Mouse (Mus musculus) embryonic fibroblast, embryonic 13.5 days (primary cell): ENCODE measurements at regions not wholly inside any gene's neighbourhood (a gene's known extent, or its start where the extent isn't known, plus 50 kb on each side); places are given as distances from the start of the nearest gene placed in this dataset.

Experiments used
- H3K27ac ChIP-seq: 2 replicates; pipeline ENCODE4 v1.5.1; 2012; ENCODE audit warnings: low read length, control low read depth, inconsistent platforms; ENCODE audit not compliant: insufficient read depth
- H3K4me1 ChIP-seq: 2 replicates; pipeline ENCODE4 v1.6.1; 2011; ENCODE audit warnings: low read length; ENCODE audit not compliant: control insufficient read depth, insufficient read depth
- H3K4me3 ChIP-seq: 2 replicates; pipeline ENCODE4 v1.5.1; 2011; ENCODE audit warnings: mild to moderate bottlenecking, control low read depth, low read length; ENCODE audit not compliant: insufficient read depth
- CTCF ChIP-seq: IDR thresholded peaks from 2 replicates; pipeline ENCODE4 v1.5.1; 2011; ENCODE audit warnings: mild to moderate bottlenecking, control low read depth, low read length, moderate library complexity, borderline replicate concordance; ENCODE audit not compliant: insufficient read depth
- POLR2A ChIP-seq: IDR thresholded peaks from 2 replicates; pipeline ENCODE4 v1.6.1; 2011; ENCODE audit warnings: low read depth, mild to moderate bottlenecking, control low read depth, low read length, moderate library complexity

GRCm38 (mm10) chr7:36076021-36076441 is 273.2 kb upstream of the Zfp507 start:
- no peak overlapping the region for H3K27ac ChIP-seq

DNA sequence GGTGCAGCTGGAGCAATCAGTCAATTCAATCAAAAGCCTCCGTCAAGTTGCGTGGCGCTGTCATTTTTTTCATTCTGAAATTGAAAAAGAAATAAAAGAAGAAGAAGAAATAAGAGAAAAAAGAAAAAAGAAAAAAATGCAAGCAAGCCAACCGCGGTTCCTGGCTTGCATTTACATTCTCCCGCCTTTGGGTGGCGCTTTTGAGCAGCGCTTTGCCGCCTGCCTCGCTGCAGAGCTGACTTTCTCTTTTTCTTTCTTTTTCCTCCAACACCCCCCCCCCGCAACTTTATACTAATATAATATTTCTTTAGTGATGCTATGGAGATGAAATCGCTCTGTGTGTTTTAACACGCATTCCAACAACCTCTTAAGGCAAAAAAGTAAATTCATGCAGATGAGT is 269.0 kb upstream of the Zfp507 start:
- TF ChIP-seq CTCF (peak; percentile 55; the same call in 1 of the 2 replicates), POLR2A (no peak)
- Histone ChIP-seq H3K4me3 (no peak overlapping the region), H3K4me1 (no peaks in the 10 kb centered on the region), H3K27ac (no peak overlapping the region)

More at GRCm38 (mm10) chr7:36076021-36076441, 273.2 kb upstream of the Zfp507 start:
- H3K4me1 ChIP-seq = no peaks in the 10 kb centered on the region
- H3K4me3 ChIP-seq = no peak overlapping the region
- TF ChIP-seq CTCF (no peak), POLR2A (no peak)

DNA sequence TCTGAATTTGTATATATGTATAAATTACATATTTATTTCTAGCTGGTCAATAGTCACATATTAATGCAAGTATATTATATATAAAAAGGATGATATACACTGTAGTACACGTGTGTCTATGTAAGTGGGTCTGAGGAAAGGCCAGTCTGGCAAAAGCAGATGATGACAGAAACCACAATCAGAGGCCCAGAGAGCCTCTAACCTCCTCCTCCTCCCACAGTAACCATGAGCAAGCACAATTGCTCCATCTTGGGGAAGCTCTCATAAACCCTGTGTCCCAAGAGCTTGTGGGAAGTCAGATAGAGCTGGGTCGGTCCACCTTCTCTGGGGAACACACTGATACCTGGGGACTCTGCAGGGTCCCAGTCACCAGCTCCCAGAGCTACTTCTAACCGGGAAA is 263.9 kb upstream of the Zfp507 start:
- no peak for TF ChIP-seq CTCF
- no peak for TF ChIP-seq POLR2A
- Histone ChIP-seq H3K4me1 (no peaks in the 10 kb centered on the region), H3K27ac (no peak overlapping the region), H3K4me3 (no peak overlapping the region)

GRCm38 (mm10) chr7:36061679-36062078 is 258.9 kb upstream of the Zfp507 start:
- H3K27ac ChIP-seq = no peak overlapping the region
- no peak overlapping the region for H3K4me3 ChIP-seq
- TF ChIP-seq POLR2A (no peak), CTCF (no peak)
- no peaks in the 10 kb centered on the region for H3K4me1 ChIP-seq

DNA sequence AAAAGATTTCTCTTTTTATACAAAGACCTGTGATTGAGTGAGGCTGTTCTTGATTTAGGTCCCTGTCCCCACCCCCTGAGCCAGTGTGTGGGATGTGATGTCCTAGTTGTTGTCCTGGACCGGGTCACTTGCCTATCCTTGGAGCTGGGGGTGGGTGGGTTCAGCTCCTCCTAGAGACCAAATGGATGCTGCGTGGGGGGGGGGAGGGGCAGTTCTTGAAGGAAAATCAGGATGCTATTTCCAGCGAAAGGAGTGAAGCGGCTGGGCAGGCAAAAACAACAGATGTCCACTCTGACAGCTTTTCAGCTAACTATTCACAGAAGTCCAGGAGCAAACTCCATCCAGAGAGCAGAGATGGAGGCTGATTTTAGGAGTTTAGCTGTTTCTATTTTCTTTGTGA is 257.6 kb upstream of the Zfp507 start:
- H3K4me1 ChIP-seq = no peaks in the 10 kb centered on the region
- no peak overlapping the region for H3K27ac ChIP-seq
- TF ChIP-seq CTCF (no peak), POLR2A (no peak)
- H3K4me3 ChIP-seq = no peak overlapping the region

DNA sequence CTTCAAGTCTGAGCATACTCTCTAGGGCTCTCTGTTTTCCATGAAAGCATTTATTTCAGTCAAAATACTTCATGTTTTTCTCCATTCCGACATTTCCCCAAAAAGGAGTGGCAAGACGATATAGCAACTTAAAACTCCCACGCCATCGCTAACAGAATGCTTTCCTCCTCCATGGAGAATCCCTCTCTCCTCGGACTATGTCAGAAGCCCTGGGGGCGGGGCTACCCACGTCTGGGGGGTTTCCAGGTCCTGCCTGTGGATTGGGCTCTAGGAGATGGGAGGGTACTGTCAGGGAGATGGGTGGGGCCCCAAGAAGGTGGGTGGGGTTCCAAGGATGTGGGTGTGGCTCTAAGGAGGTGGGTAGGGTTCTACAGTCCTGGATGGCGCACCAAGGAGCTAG is 243.2 kb upstream of the Zfp507 start:
- Histone ChIP-seq H3K4me3 (no peak overlapping the region), H3K27ac (no peak overlapping the region), H3K4me1 (no peaks in the 10 kb centered on the region)
- TF ChIP-seq POLR2A = no peak
- no peak for TF ChIP-seq CTCF

GRCm38 (mm10) chr7:36031881-36032280 is 229.1 kb upstream of the Zfp507 start:
- TF ChIP-seq CTCF = no peak
- TF ChIP-seq POLR2A = no peak
- Histone ChIP-seq H3K27ac (no peak overlapping the region), H3K4me1 (no peaks in the 10 kb centered on the region), H3K4me3 (no peak overlapping the region)

DNA sequence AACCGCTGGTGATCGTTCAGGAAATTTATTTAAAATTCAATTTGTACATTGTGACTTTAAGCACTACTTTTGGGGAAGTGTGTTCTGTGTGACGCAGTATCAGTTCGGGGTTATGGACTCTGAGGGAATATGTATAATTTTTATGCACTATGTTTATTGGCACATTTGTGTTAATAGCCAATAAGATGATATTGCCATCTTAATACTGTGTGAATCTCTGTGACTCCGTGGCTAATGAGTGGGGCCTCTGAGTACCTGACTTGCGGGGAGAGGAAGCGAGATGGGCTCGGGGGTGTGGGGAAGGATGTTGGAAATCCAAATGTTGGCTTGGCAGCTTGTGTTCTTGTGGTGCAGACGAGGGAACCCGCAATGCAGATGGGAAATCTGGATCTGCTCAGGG is 220.2 kb upstream of the Zfp507 start:
- TF ChIP-seq CTCF (no peak), POLR2A (no peak)
- no peak overlapping the region for H3K27ac ChIP-seq
- no peak overlapping the region for H3K4me3 ChIP-seq
- no peaks in the 10 kb centered on the region for H3K4me1 ChIP-seq

GRCm38 (mm10) chr7:36022489-36022888 is 219.7 kb upstream of the Zfp507 start:
- no peaks in the 10 kb centered on the region for H3K4me1 ChIP-seq
- TF ChIP-seq POLR2A (no peak), CTCF (no peak)
- H3K4me3 ChIP-seq = no peak overlapping the region
- no peak overlapping the region for H3K27ac ChIP-seq

- Histone ChIP-seq H3K27ac (no peak overlapping the region), H3K4me3 (no peak overlapping the region)
- TF ChIP-seq POLR2A (no peak), CTCF (no peak)
Measured at GRCm38 (mm10) chr7:36016926-36017753, 214.3 kb upstream of the Zfp507 start.

DNA sequence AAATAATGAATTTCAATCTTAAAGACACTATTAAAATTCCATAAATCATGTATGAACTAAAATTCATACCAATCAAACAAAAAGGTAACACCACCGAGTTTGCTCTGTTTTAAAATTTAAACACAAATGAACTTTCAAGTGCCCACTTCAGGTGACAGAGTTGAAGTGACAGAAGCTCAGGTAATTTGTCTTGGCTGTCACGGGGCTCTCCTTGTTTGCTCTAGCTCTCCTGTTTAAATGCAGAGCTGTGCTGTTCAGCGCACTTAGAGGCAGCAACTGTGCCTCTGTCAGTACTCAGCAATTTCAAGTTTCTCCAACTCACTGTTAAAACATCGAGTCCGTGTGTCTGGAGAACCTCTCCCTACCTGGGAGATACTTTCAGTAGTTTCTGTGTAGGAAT is 193.8 kb upstream of the Zfp507 start:
- TF ChIP-seq CTCF = no peak
- TF ChIP-seq POLR2A = no peak
- Histone ChIP-seq H3K4me1 (no peaks in the 10 kb centered on the region), H3K4me3 (no peak overlapping the region), H3K27ac (no peak overlapping the region)

More at GRCm38 (mm10) chr7:36016926-36017753, 214.3 kb upstream of the Zfp507 start:
- no peaks in the 10 kb centered on the region for H3K4me1 ChIP-seq
